Mouse (Mus musculus): ENCODE data around the gene Immp2l.

DNA sequence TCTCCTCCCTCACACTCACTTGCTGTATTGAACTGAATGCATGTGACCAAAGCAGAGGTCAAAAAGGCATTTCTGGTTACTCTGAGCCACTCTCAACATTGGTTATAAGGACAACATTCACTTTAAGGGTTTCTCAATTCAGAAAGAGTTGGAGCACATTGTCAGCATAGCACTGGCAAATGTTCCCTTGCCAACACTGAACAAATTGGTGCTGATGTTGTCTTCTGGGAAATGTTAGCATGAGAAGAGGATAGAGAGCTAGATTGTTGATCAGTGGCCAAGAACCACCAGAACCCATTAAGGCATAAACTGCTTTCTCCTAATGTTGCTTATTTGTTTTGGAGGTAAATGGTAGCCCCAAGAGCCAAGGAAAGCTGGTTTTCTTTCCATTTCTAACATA lies 922.6 kb downstream of the Immp2l start:
- TF ChIP-seq GATA1 (IDR thresholded peaks at IDR 0.05; ENCODE audit: borderline replicate concordance, low read length) (no peak), FLI1 (IDR thresholded peaks at IDR 0.05; ENCODE audit: low read length) (no peak)
